Mouse (Mus musculus) forebrain, embryonic 11.5 days (tissue): ENCODE results near the gene Cped1. TPM values are rescaled to one million over a fixed set of nuclear protein-coding genes. Genes with fewer than 3 reads are reported as not detected.

ENCODE experiments used
- ATAC-seq: fragments of 200-750 bp; cut with Nextera tagmentation; replicated peaks from 2 replicates; pipeline ENCODE4 v1.8.0; 2017; ENCODE audit warnings: moderate TSS enrichment; ENCODE audit not compliant: low FRiP score
- DNase-seq: peaks from one replicate; pipeline ENCODE4 v3.0.0-alpha.2; 2017; ENCODE audit warnings: low spot score
- H3K27ac ChIP-seq: fragments of 300-500 bp; sonication (generic); 2 replicates; pipeline ENCODE4 v1.5.1; 2014; ENCODE audit warnings: low read depth, low read length
- H3K27me3 ChIP-seq: fragments of 300-500 bp; sonication (generic); 2 replicates; pipeline ENCODE4 v1.6.1; 2014; ENCODE audit warnings: mild to moderate bottlenecking, low read length, mixed read lengths; ENCODE audit not compliant: control insufficient read depth, insufficient read depth
- H3K36me3 ChIP-seq: fragments of 300-500 bp; sonication (generic); 2 replicates; pipeline ENCODE4 v1.6.1; 2014; ENCODE audit warnings: mild to moderate bottlenecking, low read length, moderate library complexity, mixed read lengths; ENCODE audit not compliant: control insufficient read depth, insufficient read depth
- H3K4me1 ChIP-seq: fragments of 300-500 bp; sonication (generic); replicated peaks from 2 replicates; pipeline ENCODE4 v1.6.1; 2014; ENCODE audit warnings: low read length, mixed read lengths; ENCODE audit not compliant: control insufficient read depth, insufficient read depth
- H3K4me2 ChIP-seq: fragments of 300-500 bp; sonication (generic); 2 replicates; pipeline ENCODE4 v1.6.1; 2014; ENCODE audit warnings: low read depth, mild to moderate bottlenecking, low read length, moderate library complexity, mixed read lengths; ENCODE audit not compliant: severe bottlenecking
- H3K4me3 ChIP-seq: fragments of 300-500 bp; sonication (generic); 2 replicates; pipeline ENCODE4 v1.5.1; 2014; ENCODE audit warnings: low read depth, low read length
- H3K9ac ChIP-seq: fragments of 300-500 bp; sonication (generic); 2 replicates; pipeline ENCODE4 v1.6.1; 2014; ENCODE audit warnings: low read length
- H3K9me3 ChIP-seq: fragments of 300-500 bp; sonication (generic); 2 replicates; pipeline ENCODE4 v1.6.1; 2016; ENCODE audit warnings: low read length, mixed read lengths; ENCODE audit not compliant: control insufficient read depth
- WGBS: fragments of 180-500 bp; shearing (Covaris S2); extraction: QIAGEN DNeasy Blood & Tissue Kit; methylation state at CpG from one replicate; pipeline ENCODE4 v1.1.7; 2014; 5-methylcytosine and 5-hydroxymethylcytosine counted together
- polyA plus RNA-seq: library from polyadenylated mRNA; unstranded; fragments of >200 nt; fragmentation: Nextera tagmentation; extraction: Ambion mirVana; gene quantifications from 2 replicates; pipeline ENCODE4 v1.2.1, GENCODE M21; 2014

Cped1 gene
- polyA plus RNA-seq, 1 experiment from 2014 or later = 17.2 TPM

DNA sequence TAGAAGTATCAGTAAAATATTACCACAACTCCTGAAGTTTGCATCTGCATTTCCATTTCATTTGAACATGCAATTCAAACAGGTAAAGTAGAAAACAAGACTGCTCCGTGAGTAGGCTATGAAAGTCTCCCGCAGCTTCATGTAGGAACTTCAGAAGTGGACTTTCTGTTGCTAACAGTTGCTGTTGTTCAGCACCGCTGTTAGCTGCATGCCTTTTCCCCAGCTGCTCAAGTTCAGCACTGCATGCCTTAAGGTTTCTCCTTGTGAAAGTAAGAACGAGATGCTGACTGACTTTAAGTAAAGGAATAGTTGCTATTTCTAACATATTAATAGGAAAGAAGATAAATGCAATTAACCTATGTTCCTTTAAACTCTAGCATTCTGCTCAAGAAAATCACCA lies 306.3 kb downstream of the Cped1 start:
- peaks cover 9% of the 10 kb centered on the region; the same call in 1 of the 2 replicates for H3K4me1 ChIP-seq
- H3K9me3 ChIP-seq = no peaks in the 10 kb centered on the region
- no peak overlapping the region for H3K4me3 ChIP-seq
- no peaks in the 10 kb centered on the region for H3K36me3 ChIP-seq
- H3K4me2 ChIP-seq = no peak overlapping the region
- no peak overlapping the region for H3K9ac ChIP-seq
- DNase-seq (no peak), ATAC-seq (no peak)
- WGBS = 47% methylated on average over 4 of the region's 4 CpGs
- peaks cover 20% of the 10 kb centered on the region for H3K27me3 ChIP-seq
- no peak overlapping the region for H3K27ac ChIP-seq

DNA sequence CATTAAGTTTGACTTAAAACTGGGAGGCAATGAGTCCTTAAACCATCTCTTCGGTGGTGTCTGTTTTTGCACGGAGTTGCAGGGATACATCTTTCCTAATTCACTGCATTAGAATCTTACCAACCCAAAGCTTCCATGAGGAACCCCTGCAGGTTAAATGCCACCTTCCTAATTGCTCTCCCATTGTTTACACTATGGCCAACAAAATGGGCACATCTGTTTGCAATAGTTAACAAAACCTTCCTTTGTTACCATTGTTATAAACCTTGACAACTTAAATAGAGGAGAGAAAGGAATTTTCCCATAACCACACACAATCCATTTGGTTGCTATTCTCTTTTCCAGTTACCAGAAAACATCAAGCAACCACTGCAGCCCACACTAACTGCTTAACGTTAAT lies 308.2 kb downstream of the Cped1 start:
- H3K4me3 ChIP-seq = no peak overlapping the region
- peaks cover 3% of the 10 kb centered on the region; the same call in 1 of the 2 replicates for H3K4me1 ChIP-seq
- no peak overlapping the region for H3K4me2 ChIP-seq
- DNase-seq (no peak), ATAC-seq (no peak)
- H3K9me3 ChIP-seq = no peaks in the 10 kb centered on the region
- no peak overlapping the region for H3K27ac ChIP-seq
- no peak overlapping the region for H3K9ac ChIP-seq
- no peaks in the 10 kb centered on the region for H3K36me3 ChIP-seq
- 18% methylated on average over 3 of the region's 3 CpGs for WGBS
- peaks cover 9% of the 10 kb centered on the region for H3K27me3 ChIP-seq

DNA sequence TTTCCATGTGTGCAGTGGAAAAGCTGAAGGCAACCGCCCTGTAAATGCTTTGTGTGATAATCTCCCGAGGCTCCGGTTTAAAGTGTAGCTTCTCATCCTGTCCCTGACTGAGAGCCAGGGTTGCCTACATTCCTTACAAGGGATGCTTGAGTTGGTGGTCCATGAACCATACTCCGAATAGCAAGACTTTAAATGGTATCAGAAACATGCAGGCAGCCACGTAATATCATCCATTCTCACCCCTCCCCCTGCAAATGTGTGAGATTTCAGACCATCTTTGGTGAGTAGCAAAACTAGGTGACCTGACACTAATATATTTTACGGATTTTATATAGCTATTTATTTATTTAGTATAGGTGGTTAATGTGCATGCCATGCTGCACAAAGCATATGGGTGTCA lies 311.3 kb downstream of the Cped1 start:
- Histone ChIP-seq H3K36me3 (no peaks in the 10 kb centered on the region), H3K27ac (no peak overlapping the region), H3K27me3 (no peaks in the 10 kb centered on the region; the same call in 1 of the 2 replicates), H3K9ac (no peak overlapping the region), H3K9me3 (no peaks in the 10 kb centered on the region), H3K4me3 (no peak overlapping the region), H3K4me2 (no peak overlapping the region), H3K4me1 (no peaks in the 10 kb centered on the region)
- DNase-seq (no peak), ATAC-seq (no peak)
- WGBS = 86% methylated on average over 6 of the region's 6 CpGs

DNA sequence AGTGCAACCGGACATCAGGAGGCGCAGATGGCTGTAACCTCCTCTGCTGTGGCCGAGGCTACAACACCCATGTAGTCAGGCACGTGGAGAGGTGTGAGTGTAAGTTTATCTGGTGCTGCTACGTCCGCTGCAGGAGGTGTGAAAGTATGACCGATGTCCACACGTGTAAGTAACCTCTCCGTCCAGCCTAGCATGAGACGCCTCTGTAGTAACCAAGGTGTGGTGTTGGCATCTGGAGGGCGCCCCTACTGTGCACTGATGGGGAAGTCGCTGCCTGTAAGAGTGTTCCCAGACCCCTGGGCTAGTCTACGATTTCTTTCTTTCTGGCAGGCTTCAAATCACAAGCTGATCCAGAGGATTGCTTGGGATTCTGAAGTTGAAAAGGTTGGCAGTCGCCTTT lies 312.3 kb downstream of the Cped1 start:
- ATAC-seq (no peak), DNase-seq (no peak)
- Histone ChIP-seq H3K9me3 (no peaks in the 10 kb centered on the region), H3K27me3 (no peaks in the 10 kb centered on the region; the same call in 1 of the 2 replicates), H3K4me1 (no peaks in the 10 kb centered on the region), H3K4me2 (no peak overlapping the region), H3K36me3 (no peaks in the 10 kb centered on the region), H3K4me3 (no peak overlapping the region), H3K27ac (no peak overlapping the region), H3K9ac (no peak overlapping the region)
- 65% methylated on average over 14 of the region's 14 CpGs for WGBS

Other genes starting within 250 kb of the Cped1 start
- 62.5 and 63.5 TPM in 2 replicates for gene Tspan12, start 133.4 kb upstream of the Cped1 start, polyA plus RNA-seq
- 44.5 and 46.7 TPM in 2 replicates for gene Ing3, start 36.3 kb upstream of the Cped1 start, polyA plus RNA-seq